Mouse (Mus musculus): ENCODE measurements at regions not wholly inside any gene's neighbourhood (a gene's known extent, or its start where the extent isn't known, plus 50 kb on each side); places are given as distances from the start of the nearest gene placed in this dataset.

- in situ Hi-C loops (cut with MboI, MseI): no loop called here
Measured at GRCm38 (mm10) chr15:10901745-10902262, 50.3 kb upstream of the C1qtnf3 start.

Measured in T-helper 2 cell (primary cell).